Mouse (Mus musculus) ES-Bruce4 (cell line): Measurements from ENCODE around the gene Snd1.

Source experiments
- CTCF ChIP-seq: IDR thresholded peaks from one replicate; pipeline ENCODE4 v1.8.1; 2011; ENCODE audit warnings: low read depth, low read length
- POLR2A ChIP-seq: IDR thresholded peaks from one replicate; pipeline ENCODE4 v1.8.1; 2011; ENCODE audit warnings: low read length; ENCODE audit not compliant: insufficient read depth

GRCm38 (mm10) chr6:28588494-28589171, 113.7 kb downstream of the Snd1 start:
- TF ChIP-seq CTCF (no peak), POLR2A (no peak)
